Mouse (Mus musculus) forebrain, embryonic 13.5 days (tissue): ENCODE results near the gene Ifit1bl1. TPM values are rescaled to one million over a fixed set of nuclear protein-coding genes. Genes with fewer than 3 reads are reported as not detected.
A peak's percentile ranks its signal among the peaks of the same experiment; 100 is the strongest.
"Not testable (repeated sequence)": the region's sequence is repeated elsewhere in the genome, so short reads cannot be mapped to it uniquely, and the experiment has no call there.

Source experiments
- ATAC-seq: fragments of 200-750 bp; cut with Nextera tagmentation; 2 replicates; pipeline ENCODE4 v1.8.0; 2017
- H3K27ac ChIP-seq: fragments of 300-500 bp; sonication (generic); 2 replicates; pipeline ENCODE4 v1.5.1; 2015; ENCODE audit warnings: inconsistent platforms, mild to moderate bottlenecking, moderate library complexity
- H3K27me3 ChIP-seq: fragments of 300-500 bp; sonication (generic); 2 replicates; pipeline ENCODE4 v1.6.1; 2015; ENCODE audit warnings: mild to moderate bottlenecking, inconsistent platforms
- H3K36me3 ChIP-seq: fragments of 300-500 bp; sonication (generic); 2 replicates; pipeline ENCODE4 v1.6.1; 2015; ENCODE audit warnings: mild to moderate bottlenecking, inconsistent platforms; ENCODE audit not compliant: poor library complexity, severe bottlenecking
- H3K4me1 ChIP-seq: fragments of 300-500 bp; sonication (generic); 2 replicates; pipeline ENCODE4 v1.6.1; 2015; ENCODE audit warnings: inconsistent platforms
- H3K4me2 ChIP-seq: fragments of 300-500 bp; sonication (generic); 2 replicates; pipeline ENCODE4 v1.6.1; 2015; ENCODE audit warnings: inconsistent platforms, mild to moderate bottlenecking, moderate library complexity
- H3K4me3 ChIP-seq: fragments of 300-500 bp; sonication (generic); 2 replicates; pipeline ENCODE4 v1.5.1; 2015; ENCODE audit warnings: mild to moderate bottlenecking, inconsistent platforms
- H3K9ac ChIP-seq: fragments of 300-500 bp; sonication (generic); 2 replicates; pipeline ENCODE4 v1.6.1; 2015; ENCODE audit warnings: mild to moderate bottlenecking, inconsistent platforms
- H3K9me3 ChIP-seq: fragments of 300-500 bp; sonication (generic); replicated peaks from 2 replicates; pipeline ENCODE4 v1.6.1; 2016; ENCODE audit warnings: inconsistent platforms
- WGBS: fragments of 180-500 bp; shearing (Covaris S2); methylation state at CpG from one replicate; pipeline ENCODE4 v1.1.7; 2015; 5-methylcytosine and 5-hydroxymethylcytosine counted together
- polyA plus RNA-seq: library from polyadenylated mRNA; unstranded; fragments of >200 nt; fragmentation: Nextera tagmentation; extraction: Ambion mirVana; gene quantifications from 2 replicates; pipeline ENCODE4 v1.2.1, GENCODE M21; 2015

Gene Ifit1bl1
- 0.36 and 0.40 TPM in 2 replicates for polyA plus RNA-seq

GRCm38 (mm10) chr19:34601888-34602287 lies at the start of gene Ifit1bl1:
Gene Ifit1bl1 (minus strand): TSS chr19:34601956.
- not testable (repeated sequence) for H3K4me2 ChIP-seq, H3K27ac ChIP-seq, ATAC-seq, H3K4me1 ChIP-seq, H3K36me3 ChIP-seq, H3K9me3 ChIP-seq, H3K9ac ChIP-seq, H3K4me3 ChIP-seq, H3K27me3 ChIP-seq
- 37% methylated on average over 1 of the region's 1 CpGs for WGBS

GRCm38 (mm10) chr19:34650997-34651396 lies 49.2 kb upstream of the Ifit1bl1 start:
- Histone ChIP-seq H3K4me3 (no peak overlapping the region), H3K4me1 (no peaks in the 10 kb centered on the region), H3K9me3 (no peaks in the 10 kb centered on the region), H3K27me3 (no peaks in the 10 kb centered on the region), H3K27ac (no peak overlapping the region), H3K9ac (no peak overlapping the region), H3K4me2 (no peak overlapping the region), H3K36me3 (no peaks in the 10 kb centered on the region)
- 87% methylated on average over 6 of the region's 6 CpGs for WGBS
- ATAC-seq, result no peak

- no peak for ATAC-seq
- Histone ChIP-seq H3K9ac (no peak overlapping the region), H3K27me3 (no peaks in the 10 kb centered on the region), H3K4me1 (no peaks in the 10 kb centered on the region), H3K9me3 (no peaks in the 10 kb centered on the region), H3K4me2 (no peak overlapping the region), H3K4me3 (no peak overlapping the region), H3K36me3 (no peaks in the 10 kb centered on the region), H3K27ac (no peak overlapping the region)
- 92% methylated on average over 3 of the region's 3 CpGs for WGBS
Measured at GRCm38 (mm10) chr19:34650276-34650675, 48.5 kb upstream of the Ifit1bl1 start.

- H3K36me3 ChIP-seq, H3K4me3 ChIP-seq, H3K4me2 ChIP-seq, ATAC-seq, H3K27me3 ChIP-seq, H3K27ac ChIP-seq, H3K9ac ChIP-seq, H3K4me1 ChIP-seq, H3K9me3 ChIP-seq: not testable (repeated sequence)
- WGBS, result 91% methylated on average over 8 of the region's 8 CpGs
Measured at GRCm38 (mm10) chr19:34647630-34648029, 45.9 kb upstream of the Ifit1bl1 start.

- ATAC-seq, result no peak
- Histone ChIP-seq H3K4me2 (no peak overlapping the region), H3K9me3 (no peaks in the 10 kb centered on the region), H3K9ac (no peak overlapping the region), H3K36me3 (no peaks in the 10 kb centered on the region), H3K27ac (no peak overlapping the region), H3K27me3 (no peaks in the 10 kb centered on the region), H3K4me3 (no peak overlapping the region), H3K4me1 (no peaks in the 10 kb centered on the region)
- 86% methylated on average over 5 of the region's 5 CpGs for WGBS
Measured at GRCm38 (mm10) chr19:34642616-34643015, 40.9 kb upstream of the Ifit1bl1 start.

GRCm38 (mm10) chr19:34640623-34641022 lies 38.9 kb upstream of the Ifit1bl1 start, which contains the start of the genes Ifit1bl2 and Ifit1:
Gene Ifit1bl2 (minus strand): TSS chr19:34640743.
Gene Ifit1 (plus strand): TSS chr19:34640871.
- Histone ChIP-seq H3K9ac (no peak within 1 kb of the TSS), H3K36me3 (no peaks in the 10 kb centered on the region), H3K4me3 (no peak within 1 kb of the TSS), H3K9me3 (no peaks in the 10 kb centered on the region), H3K4me1 (no peaks in the 10 kb centered on the region), H3K27me3 (no peaks in the 10 kb centered on the region), H3K4me2 (no peak within 1 kb of the TSS), H3K27ac (no peak within 1 kb of the TSS)
- WGBS, result 67% methylated on average over 4 of the region's 4 CpGs
- no peak for ATAC-seq

GRCm38 (mm10) chr19:34636933-34637557 lies 35.3 kb upstream of the Ifit1bl1 start:
- H3K4me3 ChIP-seq, result no peak overlapping the region
- H3K27me3 ChIP-seq, result no peaks in the 10 kb centered on the region
- no peak overlapping the region for H3K27ac ChIP-seq
- no peak overlapping the region for H3K4me2 ChIP-seq
- H3K4me1 ChIP-seq, result no peaks in the 10 kb centered on the region
- no peak overlapping the region for H3K9ac ChIP-seq
- 15% methylated on average over 3 of the region's 3 CpGs for WGBS
- H3K9me3 ChIP-seq, result no peaks in the 10 kb centered on the region
- peak; percentile 80 for ATAC-seq
- H3K36me3 ChIP-seq, result no peaks in the 10 kb centered on the region

GRCm38 (mm10) chr19:34633484-34633883 lies 31.7 kb upstream of the Ifit1bl1 start:
- no peak overlapping the region for H3K9ac ChIP-seq
- no peak overlapping the region for H3K27ac ChIP-seq
- no peaks in the 10 kb centered on the region for H3K36me3 ChIP-seq
- no peaks in the 10 kb centered on the region for H3K27me3 ChIP-seq
- H3K4me3 ChIP-seq, result no peak overlapping the region
- 80% methylated on average over 2 of the region's 2 CpGs for WGBS
- ATAC-seq, result no peak
- H3K4me2 ChIP-seq, result no peak overlapping the region
- H3K9me3 ChIP-seq, result no peaks in the 10 kb centered on the region
- H3K4me1 ChIP-seq, result no peaks in the 10 kb centered on the region

- H3K9me3 ChIP-seq, result no peaks in the 10 kb centered on the region
Measured at GRCm38 (mm10) chr19:34631487-34631886, 29.7 kb upstream of the Ifit1bl1 start.

GRCm38 (mm10) chr19:34627496-34627895 lies 25.7 kb upstream of the Ifit1bl1 start:
- ATAC-seq, result no peak
- Histone ChIP-seq H3K36me3 (no peaks in the 10 kb centered on the region), H3K4me3 (no peak overlapping the region), H3K4me2 (no peak overlapping the region), H3K9me3 (no peaks in the 10 kb centered on the region), H3K27me3 (no peaks in the 10 kb centered on the region), H3K4me1 (no peaks in the 10 kb centered on the region), H3K27ac (no peak overlapping the region), H3K9ac (no peak overlapping the region)
- WGBS, result 85% methylated on average over 2 of the region's 2 CpGs

More at GRCm38 (mm10) chr19:34631487-34631886, 29.7 kb upstream of the Ifit1bl1 start:
- Histone ChIP-seq H3K27me3 (no peaks in the 10 kb centered on the region), H3K4me2 (no peak overlapping the region), H3K27ac (no peak overlapping the region), H3K36me3 (no peaks in the 10 kb centered on the region), H3K4me1 (no peaks in the 10 kb centered on the region), H3K4me3 (no peak overlapping the region), H3K9ac (no peak overlapping the region)
- ATAC-seq, result no peak

- Histone ChIP-seq H3K4me1 (no peaks in the 10 kb centered on the region), H3K27ac (no peak overlapping the region), H3K4me3 (no peak overlapping the region), H3K9me3 (no peaks in the 10 kb centered on the region), H3K27me3 (no peaks in the 10 kb centered on the region), H3K36me3 (no peaks in the 10 kb centered on the region), H3K9ac (no peak overlapping the region), H3K4me2 (no peak overlapping the region)
- ATAC-seq, result no peak
- WGBS, result 87% methylated on average over 4 of the region's 4 CpGs
Measured at GRCm38 (mm10) chr19:34624663-34625062, 22.9 kb upstream of the Ifit1bl1 start.

- H3K27me3 ChIP-seq, result no peaks in the 10 kb centered on the region
- no peak overlapping the region for H3K9ac ChIP-seq
- H3K4me3 ChIP-seq, result no peak overlapping the region
- no peaks in the 10 kb centered on the region for H3K36me3 ChIP-seq
- ATAC-seq, result no peak
- H3K4me1 ChIP-seq, result no peaks in the 10 kb centered on the region
- no peaks in the 10 kb centered on the region for H3K9me3 ChIP-seq
- H3K27ac ChIP-seq, result no peak overlapping the region
- H3K4me2 ChIP-seq, result no peak overlapping the region
- WGBS, result 94% methylated on average over 6 of the region's 6 CpGs
Measured at GRCm38 (mm10) chr19:34623781-34624180, 22.0 kb upstream of the Ifit1bl1 start.

GRCm38 (mm10) chr19:34620871-34621270 lies 19.1 kb upstream of the Ifit1bl1 start:
- no peaks in the 10 kb centered on the region for H3K9me3 ChIP-seq
- H3K27me3 ChIP-seq, result no peaks in the 10 kb centered on the region
- H3K9ac ChIP-seq, result no peak overlapping the region
- H3K4me1 ChIP-seq, result no peaks in the 10 kb centered on the region
- H3K4me2 ChIP-seq, result no peak overlapping the region
- H3K36me3 ChIP-seq, result no peaks in the 10 kb centered on the region
- ATAC-seq, result no peak
- no peak overlapping the region for H3K27ac ChIP-seq
- 95% methylated on average over 5 of the region's 5 CpGs for WGBS
- no peak overlapping the region for H3K4me3 ChIP-seq
